Mouse (Mus musculus) limb, embryonic 13.5 days (tissue): ENCODE results near the gene Slc22a8. TPM values are rescaled to one million over a fixed set of nuclear protein-coding genes. Genes with fewer than 3 reads are reported as not detected.
A peak's percentile ranks its signal among the peaks of the same experiment; 100 is the strongest.

ENCODE experiments used
- ATAC-seq: fragments of 200-750 bp; cut with Nextera tagmentation; 2 replicates; pipeline ENCODE4 v1.8.0; 2017; ENCODE audit warnings: low read depth, moderate number of reproducible peaks, moderate TSS enrichment; ENCODE audit not compliant: low FRiP score
- H3K27ac ChIP-seq: fragments of 300-500 bp; sonication (generic); 2 replicates; pipeline ENCODE4 v1.5.1; 2015; ENCODE audit warnings: inconsistent platforms, mild to moderate bottlenecking, moderate library complexity
- H3K27me3 ChIP-seq: fragments of 300-500 bp; sonication (generic); 2 replicates; pipeline ENCODE4 v1.6.1; 2015; ENCODE audit warnings: mild to moderate bottlenecking, inconsistent platforms
- H3K36me3 ChIP-seq: fragments of 300-500 bp; sonication (generic); 2 replicates; pipeline ENCODE4 v1.6.1; 2015; ENCODE audit warnings: inconsistent platforms, mild to moderate bottlenecking, moderate library complexity
- H3K4me1 ChIP-seq: fragments of 300-500 bp; sonication (generic); 2 replicates; pipeline ENCODE4 v1.6.1; 2015; ENCODE audit warnings: inconsistent platforms
- H3K4me2 ChIP-seq: fragments of 300-500 bp; sonication (generic); replicated peaks from 2 replicates; pipeline ENCODE4 v1.6.1; 2015; ENCODE audit warnings: inconsistent platforms, mild to moderate bottlenecking, moderate library complexity
- H3K4me3 ChIP-seq: fragments of 300-500 bp; sonication (generic); 2 replicates; pipeline ENCODE4 v1.5.1; 2015; ENCODE audit warnings: moderate library complexity, mild to moderate bottlenecking, inconsistent platforms
- H3K9ac ChIP-seq: fragments of 300-500 bp; sonication (generic); 2 replicates; pipeline ENCODE4 v1.6.1; 2015; ENCODE audit warnings: mild to moderate bottlenecking, inconsistent platforms
- H3K9me3 ChIP-seq: fragments of 300-500 bp; sonication (generic); 2 replicates; pipeline ENCODE4 v1.6.1; 2016; ENCODE audit warnings: inconsistent platforms
- WGBS: fragments of 180-500 bp; shearing (Covaris S2); methylation state at CpG from one replicate; pipeline ENCODE4 v1.1.7; 2015; 5-methylcytosine and 5-hydroxymethylcytosine counted together
- polyA plus RNA-seq: library from polyadenylated mRNA; unstranded; fragments of >200 nt; fragmentation: Nextera tagmentation; extraction: Ambion mirVana; gene quantifications from 2 replicates; pipeline ENCODE4 v1.2.1, GENCODE M21; 2015

Slc22a8 gene
- 0.05 TPM in 1 of 2 replicates, not detected in the other for polyA plus RNA-seq

GRCm38 (mm10) chr19:8590954-8591353 is at the start of gene Slc22a8:
Gene Slc22a8 (plus strand): TSS chr19:8591254.
- Histone ChIP-seq H3K27ac (no peak within 1 kb of the TSS), H3K36me3 (no peaks in the 10 kb centered on the region)

GRCm38 (mm10) chr19:8558897-8559296 is 32.2 kb upstream of the Slc22a8 start:
- Histone ChIP-seq H3K36me3 (no peaks in the 10 kb centered on the region), H3K27me3 (no peaks in the 10 kb centered on the region), H3K4me3 (no peak overlapping the region), H3K9me3 (no peaks in the 10 kb centered on the region), H3K9ac (no peak overlapping the region), H3K27ac (no peak overlapping the region), H3K4me1 (no peaks in the 10 kb centered on the region), H3K4me2 (no peak overlapping the region)
- 46% methylated on average over 2 of the region's 2 CpGs for WGBS
- no peak for ATAC-seq

More at GRCm38 (mm10) chr19:8590954-8591353, at the start of gene Slc22a8:
- H3K9ac ChIP-seq, result no peak within 1 kb of the TSS
- 57% methylated on average over 8 of the region's 8 CpGs for WGBS
- no peaks in the 10 kb centered on the region for H3K27me3 ChIP-seq
- no peak within 1 kb of the TSS for H3K4me3 ChIP-seq
- H3K4me2 ChIP-seq, result no peak within 1 kb of the TSS
- H3K4me1 ChIP-seq, result peaks cover 24% of the 10 kb centered on the region
- ATAC-seq, result no peak
- H3K9me3 ChIP-seq, result no peaks in the 10 kb centered on the region

GRCm38 (mm10) chr19:8564021-8564420 is 27.0 kb upstream of the Slc22a8 start:
- Histone ChIP-seq H3K4me1 (no peaks in the 10 kb centered on the region), H3K4me3 (no peak overlapping the region), H3K27me3 (no peaks in the 10 kb centered on the region), H3K27ac (no peak overlapping the region), H3K4me2 (no peak overlapping the region), H3K9ac (no peak overlapping the region), H3K9me3 (no peaks in the 10 kb centered on the region), H3K36me3 (no peaks in the 10 kb centered on the region)
- ATAC-seq, result no peak
- WGBS, result 40% methylated on average over 2 of the region's 2 CpGs

GRCm38 (mm10) chr19:8564469-8564868 is 26.6 kb upstream of the Slc22a8 start:
- Histone ChIP-seq H3K36me3 (no peaks in the 10 kb centered on the region), H3K4me1 (0 out of 2 replicates have a peak, but pooled peaks cover 1% of the 10 kb centered on the region), H3K9me3 (no peaks in the 10 kb centered on the region), H3K27me3 (no peaks in the 10 kb centered on the region), H3K4me2 (no peak overlapping the region), H3K27ac (no peak overlapping the region), H3K9ac (no peak overlapping the region), H3K4me3 (no peak overlapping the region)
- 73% methylated on average over 3 of the region's 3 CpGs for WGBS
- no peak for ATAC-seq

- H3K27me3 ChIP-seq, result no peaks in the 10 kb centered on the region
- no peak overlapping the region for H3K27ac ChIP-seq
- 65% methylated on average over 2 of the region's 2 CpGs for WGBS
- no peaks in the 10 kb centered on the region for H3K36me3 ChIP-seq
- H3K9me3 ChIP-seq, result no peaks in the 10 kb centered on the region
- no peak overlapping the region for H3K4me2 ChIP-seq
- ATAC-seq, result no peak
- no peak overlapping the region for H3K4me3 ChIP-seq
- no peak overlapping the region for H3K9ac ChIP-seq
- 0 out of 2 replicates have a peak, but pooled peaks cover 5% of the 10 kb centered on the region for H3K4me1 ChIP-seq
These were observed 25.8 kb upstream of the Slc22a8 start for GRCm38 (mm10) chr19:8565262-8565661.

GRCm38 (mm10) chr19:8565985-8566384 is 25.1 kb upstream of the Slc22a8 start:
- ATAC-seq, result no peak
- Histone ChIP-seq H3K9me3 (no peaks in the 10 kb centered on the region), H3K4me1 (0 out of 2 replicates have a peak, but pooled peaks cover 5% of the 10 kb centered on the region), H3K9ac (no peak overlapping the region), H3K4me2 (no peak overlapping the region), H3K36me3 (no peaks in the 10 kb centered on the region), H3K4me3 (no peak overlapping the region), H3K27ac (no peak overlapping the region), H3K27me3 (no peaks in the 10 kb centered on the region)
- 45% methylated on average over 4 of the region's 4 CpGs for WGBS

- H3K4me2 ChIP-seq, result no peak overlapping the region
- no peak overlapping the region for H3K9ac ChIP-seq
- H3K27ac ChIP-seq, result no peak overlapping the region
- H3K36me3 ChIP-seq, result no peaks in the 10 kb centered on the region
- 47% methylated on average over 13 of the region's 13 CpGs for WGBS
- H3K4me1 ChIP-seq, result 0 out of 2 replicates have a peak, but pooled peaks cover 8% of the 10 kb centered on the region
- no peak for ATAC-seq
- H3K4me3 ChIP-seq, result no peak overlapping the region
- no peaks in the 10 kb centered on the region for H3K9me3 ChIP-seq
- no peaks in the 10 kb centered on the region for H3K27me3 ChIP-seq
These were observed 23.8 kb upstream of the Slc22a8 start for GRCm38 (mm10) chr19:8567104-8567880.

GRCm38 (mm10) chr19:8569453-8569863 is 21.6 kb upstream of the Slc22a8 start:
- H3K4me3 ChIP-seq, result peak overlapping the region; percentile 33

GRCm38 (mm10) chr19:8570341-8571040 is 20.6 kb upstream of the Slc22a8 start:
- Histone ChIP-seq H3K9ac (no peak overlapping the region), H3K4me2 (no peak overlapping the region), H3K4me1 (0 out of 2 replicates have a peak, but pooled peaks cover 8% of the 10 kb centered on the region), H3K9me3 (no peaks in the 10 kb centered on the region), H3K27me3 (no peaks in the 10 kb centered on the region), H3K27ac (no peak overlapping the region), H3K4me3 (no peak overlapping the region), H3K36me3 (no peaks in the 10 kb centered on the region)
- 53% methylated on average over 2 of the region's 2 CpGs for WGBS
- no peak for ATAC-seq

More at GRCm38 (mm10) chr19:8569453-8569863, 21.6 kb upstream of the Slc22a8 start:
- peak overlapping the region; percentile 19; the same call in 1 of the 2 replicates for H3K9ac ChIP-seq
- H3K27me3 ChIP-seq, result no peaks in the 10 kb centered on the region
- 4% methylated on average over 14 of the region's 14 CpGs for WGBS
- H3K4me2 ChIP-seq, result peak overlapping the region; percentile 59
- H3K27ac ChIP-seq, result no peak overlapping the region
- ATAC-seq, result peak; percentile 54; the same call in 1 of the 2 replicates
- H3K9me3 ChIP-seq, result no peaks in the 10 kb centered on the region
- no peaks in the 10 kb centered on the region for H3K36me3 ChIP-seq
- H3K4me1 ChIP-seq, result 0 out of 2 replicates have a peak, but pooled peaks cover 8% of the 10 kb centered on the region

- ATAC-seq, result no peak
- H3K9me3 ChIP-seq, result no peaks in the 10 kb centered on the region
- no peak overlapping the region for H3K4me2 ChIP-seq
- 55% methylated on average over 7 of the region's 7 CpGs for WGBS
- H3K27me3 ChIP-seq, result no peaks in the 10 kb centered on the region
- H3K4me3 ChIP-seq, result no peak overlapping the region
- no peak overlapping the region for H3K27ac ChIP-seq
- H3K4me1 ChIP-seq, result 0 out of 2 replicates have a peak, but pooled peaks cover 8% of the 10 kb centered on the region
- H3K36me3 ChIP-seq, result no peaks in the 10 kb centered on the region
- H3K9ac ChIP-seq, result no peak overlapping the region
These were observed 19.3 kb upstream of the Slc22a8 start for GRCm38 (mm10) chr19:8571746-8572145.

- Histone ChIP-seq H3K9me3 (no peaks in the 10 kb centered on the region), H3K27me3 (no peaks in the 10 kb centered on the region), H3K27ac (no peak overlapping the region), H3K4me3 (no peak overlapping the region), H3K36me3 (no peaks in the 10 kb centered on the region), H3K4me2 (no peak overlapping the region), H3K9ac (no peak overlapping the region), H3K4me1 (0 out of 2 replicates have a peak, but pooled peaks cover 8% of the 10 kb centered on the region)
- WGBS, result 40% methylated on average over 3 of the region's 3 CpGs
- no peak for ATAC-seq
These were observed 18.6 kb upstream of the Slc22a8 start for GRCm38 (mm10) chr19:8572485-8572884.

GRCm38 (mm10) chr19:8577432-8577831 is 13.6 kb upstream of the Slc22a8 start:
- no peaks in the 10 kb centered on the region for H3K9me3 ChIP-seq
- H3K4me3 ChIP-seq, result no peak overlapping the region
- no peak for ATAC-seq
- no peak overlapping the region for H3K4me2 ChIP-seq
- WGBS, result 85% methylated on average over 4 of the region's 4 CpGs
- no peaks in the 10 kb centered on the region for H3K36me3 ChIP-seq
- H3K27me3 ChIP-seq, result no peaks in the 10 kb centered on the region
- H3K9ac ChIP-seq, result no peak overlapping the region
- H3K27ac ChIP-seq, result no peak overlapping the region
- peaks cover 7% of the 10 kb centered on the region for H3K4me1 ChIP-seq
